Mouse (Mus musculus) thymus, adult 2 months (tissue): ENCODE data around the gene Lhx1.

Experiments
- CTCF ChIP-seq: fragments of 200-500 bp; IDR thresholded peaks from 2 replicates; pipeline ENCODE4 v1.5.1; 2012; ENCODE audit warnings: mild to moderate bottlenecking, control low read depth, low read length, moderate library complexity, borderline replicate concordance; ENCODE audit not compliant: control insufficient read depth, poor library complexity, insufficient read depth; ENCODE audit errors: extremely low read depth
- POLR2A ChIP-seq: fragments of 200-500 bp; IDR thresholded peaks from 2 replicates; pipeline ENCODE4 v1.6.1; 2012; ENCODE audit warnings: mild to moderate bottlenecking, low read length, control low read depth, moderate library complexity; ENCODE audit not compliant: control insufficient read depth, poor library complexity, insufficient read depth; ENCODE audit errors: extremely low read depth

- TF ChIP-seq CTCF = no peak
- TF ChIP-seq POLR2A = no peak
Measured at GRCm38 (mm10) chr11:84521071-84521390, 4.3 kb downstream of the Lhx1 start.
